Mouse (Mus musculus): ENCODE results near the gene Kalrn. TPM values are rescaled to one million over a fixed set of nuclear protein-coding genes. Genes with fewer than 3 reads are reported as not detected.

Gene Kalrn
- polyA plus RNA-seq, 1 experiment: 278 TPM

DNA sequence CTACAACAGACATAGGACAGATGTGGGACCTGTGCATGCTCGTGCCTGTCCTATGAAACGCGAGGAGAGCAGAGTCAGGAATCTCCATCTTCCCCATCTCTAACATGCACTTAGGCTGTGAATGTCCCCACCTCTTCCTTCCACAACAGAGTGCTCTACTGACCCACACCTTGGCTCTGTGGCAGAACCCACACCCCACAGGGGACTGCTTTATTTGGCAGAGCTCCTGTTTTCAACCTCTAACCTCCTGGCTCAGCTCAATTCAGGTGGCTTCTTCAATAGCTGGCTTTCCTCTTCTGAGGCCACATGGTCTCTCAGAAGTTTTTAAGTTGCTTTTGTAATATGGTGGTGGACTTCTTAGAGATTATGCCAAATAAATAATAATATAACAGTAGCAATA is 567.3 kb downstream of the Kalrn start:
- no peaks in the 10 kb centered on the region for H3K4me1 ChIP-seq (ENCODE audit: control insufficient read depth, insufficient read depth, low read length)
- H3K27ac ChIP-seq (ENCODE audit: insufficient read depth, low read length): no peak overlapping the region
- TF ChIP-seq CTCF (IDR thresholded peaks at IDR 0.05; ENCODE audit: extremely low read depth, insufficient read depth, low read length) (no peak), POLR2A (IDR thresholded peaks at IDR 0.05; ENCODE audit: extremely low read depth, insufficient read depth, low read length) (no peak)
- no peak overlapping the region for H3K4me3 ChIP-seq (ENCODE audit: insufficient read depth, low read length)

DNA sequence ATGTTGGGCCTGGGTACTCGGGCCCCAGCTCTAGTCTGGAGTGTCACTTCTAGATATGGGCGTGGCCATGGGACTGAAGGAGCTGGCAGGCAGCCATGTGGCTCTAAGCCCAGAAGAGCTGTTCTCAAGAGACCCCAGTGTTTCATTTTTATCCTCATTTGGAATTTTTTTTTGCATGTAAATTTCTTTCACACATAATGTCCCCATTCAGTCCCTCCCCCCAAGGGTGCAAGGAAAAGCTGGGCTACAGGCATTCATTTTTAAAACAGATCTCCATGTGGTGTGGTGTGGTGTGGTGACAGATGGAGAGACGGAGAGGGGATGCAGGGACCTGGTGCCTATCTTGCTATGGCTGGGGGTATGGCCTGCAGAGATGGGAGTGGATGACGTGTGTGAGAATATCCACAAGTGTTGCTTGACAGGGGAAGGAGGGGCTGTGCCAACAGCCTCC is 569.2 kb downstream of the Kalrn start:
- no peaks in the 10 kb centered on the region for H3K4me1 ChIP-seq (ENCODE audit: control insufficient read depth, insufficient read depth, low read length)
- no peak overlapping the region for H3K4me3 ChIP-seq (ENCODE audit: insufficient read depth, low read length)
- no peak for TF ChIP-seq CTCF (IDR thresholded peaks at IDR 0.05; ENCODE audit: extremely low read depth, insufficient read depth, low read length)
- no peak for TF ChIP-seq POLR2A (IDR thresholded peaks at IDR 0.05; ENCODE audit: extremely low read depth, insufficient read depth, low read length)
- no peak overlapping the region for H3K27ac ChIP-seq (ENCODE audit: insufficient read depth, low read length)

DNA sequence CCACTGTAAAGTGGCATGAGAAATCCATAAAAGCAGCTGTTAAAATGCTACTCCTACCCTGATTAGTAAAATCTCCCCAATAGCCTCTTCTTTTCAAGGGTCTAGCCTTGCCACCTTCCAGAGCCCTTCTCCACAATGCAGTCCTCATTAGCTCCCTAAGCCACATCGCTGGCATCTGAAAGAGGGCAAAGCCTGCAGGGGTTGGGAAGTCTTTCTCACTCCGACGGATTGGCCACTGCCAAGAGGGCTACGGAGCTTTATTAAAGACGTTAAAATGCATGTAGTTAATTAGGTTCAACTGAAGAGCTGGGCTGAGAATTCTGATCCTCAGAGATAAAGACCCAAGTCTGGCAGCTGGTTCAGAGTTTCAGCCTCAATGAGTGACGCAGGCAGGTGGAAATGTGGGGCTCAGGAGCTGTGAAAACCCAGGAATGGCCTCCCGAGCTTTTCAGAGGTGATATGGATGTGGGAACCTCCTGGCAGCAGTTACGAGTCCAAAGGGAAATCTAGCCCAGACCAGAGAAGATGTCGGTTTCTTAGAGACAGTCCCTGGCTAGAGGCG is 569.7 kb downstream of the Kalrn start:
- TF ChIP-seq CTCF (IDR thresholded peaks at IDR 0.05; ENCODE audit: extremely low read depth, insufficient read depth, low read length) (no peak), POLR2A (IDR thresholded peaks at IDR 0.05; ENCODE audit: extremely low read depth, insufficient read depth, low read length) (no peak)
- no peak overlapping the region for H3K27ac ChIP-seq (ENCODE audit: insufficient read depth, low read length)

DNA sequence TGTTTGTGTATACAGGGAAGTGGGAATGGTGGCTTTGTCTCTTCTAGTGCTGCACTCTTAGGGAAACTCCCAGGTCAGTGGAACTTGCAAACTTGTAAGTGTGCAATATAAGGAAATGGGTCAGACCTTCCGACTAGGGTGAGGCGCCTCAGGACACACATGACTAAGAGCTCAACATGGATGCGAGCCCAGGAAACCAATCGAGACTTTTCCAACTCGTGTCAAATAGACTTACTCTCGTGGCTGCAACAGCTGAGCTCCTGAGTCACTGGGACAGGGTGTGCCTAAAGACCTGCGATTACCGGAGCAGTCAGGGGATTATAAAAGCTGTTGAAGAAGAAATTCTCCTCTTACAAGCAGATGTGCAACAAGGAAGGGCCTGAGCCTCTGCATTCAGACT is 572.6 kb downstream of the Kalrn start:
- no peaks in the 10 kb centered on the region for H3K4me1 ChIP-seq (ENCODE audit: control insufficient read depth, insufficient read depth, low read length)
- no peak overlapping the region for H3K27ac ChIP-seq (ENCODE audit: insufficient read depth, low read length)
- no peak overlapping the region for H3K4me3 ChIP-seq (ENCODE audit: insufficient read depth, low read length)
- no peak for TF ChIP-seq POLR2A (IDR thresholded peaks at IDR 0.05; ENCODE audit: extremely low read depth, insufficient read depth, low read length)
- TF ChIP-seq CTCF (IDR thresholded peaks at IDR 0.05; ENCODE audit: extremely low read depth, insufficient read depth, low read length): no peak

More for the DNA sequence above, 569.7 kb downstream of the Kalrn start:
- H3K4me3 ChIP-seq (ENCODE audit: insufficient read depth, low read length): no peak overlapping the region
- no peaks in the 10 kb centered on the region for H3K4me1 ChIP-seq (ENCODE audit: control insufficient read depth, insufficient read depth, low read length)

DNA sequence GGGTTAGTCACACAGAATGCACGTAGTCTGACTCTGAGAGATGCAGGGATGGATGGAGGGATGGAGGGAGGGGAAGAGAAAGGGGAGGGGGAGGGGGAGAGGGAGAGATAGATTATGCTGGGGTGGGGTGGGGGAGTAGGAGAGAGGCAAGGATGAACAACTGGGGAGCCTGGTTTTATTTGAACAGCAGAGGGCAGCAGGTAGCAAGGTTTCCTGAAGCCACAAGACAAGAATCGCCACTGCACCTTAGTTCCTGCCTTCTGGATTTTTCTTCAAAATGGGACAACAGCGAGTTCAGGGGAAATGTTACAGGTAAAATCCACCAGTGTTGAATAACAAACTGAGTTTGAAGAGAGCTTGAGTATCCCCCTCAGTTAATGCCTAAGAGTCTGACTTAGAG is 573.9 kb downstream of the Kalrn start:
- no peaks in the 10 kb centered on the region for H3K4me1 ChIP-seq (ENCODE audit: control insufficient read depth, insufficient read depth, low read length)
- no peak overlapping the region for H3K27ac ChIP-seq (ENCODE audit: insufficient read depth, low read length)
- TF ChIP-seq CTCF (IDR thresholded peaks at IDR 0.05; ENCODE audit: extremely low read depth, insufficient read depth, low read length): peak; percentile 54
- TF ChIP-seq POLR2A (IDR thresholded peaks at IDR 0.05; ENCODE audit: extremely low read depth, insufficient read depth, low read length): no peak
- H3K4me3 ChIP-seq (ENCODE audit: insufficient read depth, low read length): no peak overlapping the region

DNA sequence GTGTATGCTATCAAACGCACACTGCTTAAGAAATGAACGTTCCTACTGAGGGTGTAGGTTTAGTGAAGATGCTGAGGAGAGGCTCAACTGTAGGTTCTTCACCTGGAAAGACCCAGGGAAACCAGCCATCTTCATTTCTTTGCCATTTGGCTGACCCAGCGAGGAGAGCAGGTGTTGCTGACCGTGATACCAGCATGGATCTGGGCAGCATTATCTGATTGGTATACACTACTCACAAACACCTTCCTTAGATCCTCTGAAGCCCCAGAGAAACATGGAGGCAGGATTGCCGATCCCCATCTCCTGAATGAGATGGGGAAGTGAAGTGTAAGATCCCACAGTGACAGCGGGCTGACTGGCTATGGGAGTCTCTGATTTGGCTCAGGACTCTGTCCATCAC is 575.3 kb downstream of the Kalrn start:
- Histone ChIP-seq H3K27ac (ENCODE audit: insufficient read depth, low read length) (no peak overlapping the region), H3K4me3 (ENCODE audit: insufficient read depth, low read length) (no peak overlapping the region), H3K4me1 (ENCODE audit: control insufficient read depth, insufficient read depth, low read length) (no peaks in the 10 kb centered on the region)
- TF ChIP-seq POLR2A (IDR thresholded peaks at IDR 0.05; ENCODE audit: extremely low read depth, insufficient read depth, low read length) (no peak), CTCF (IDR thresholded peaks at IDR 0.05; ENCODE audit: extremely low read depth, insufficient read depth, low read length) (no peak)

DNA sequence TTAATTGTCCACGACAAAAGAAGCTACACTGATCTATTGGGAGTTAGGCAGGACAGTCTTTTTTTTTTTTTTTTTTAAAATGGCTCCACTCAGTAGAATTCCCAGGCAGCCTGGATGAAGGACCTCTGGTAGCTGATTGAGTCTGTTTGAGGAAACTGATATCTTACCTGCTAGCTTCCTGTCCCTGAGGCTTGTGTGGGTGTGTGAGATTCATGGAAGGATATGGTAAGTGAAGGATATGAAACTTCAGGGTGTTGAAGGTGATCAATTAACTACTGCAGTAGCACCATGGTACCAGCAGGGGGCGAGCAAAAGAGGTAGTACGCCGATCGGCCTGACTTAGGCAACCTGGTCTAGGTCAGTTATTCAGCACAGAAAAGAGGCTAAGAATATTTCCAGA is 577.3 kb downstream of the Kalrn start:
- TF ChIP-seq CTCF (IDR thresholded peaks at IDR 0.05; ENCODE audit: extremely low read depth, insufficient read depth, low read length): peak; percentile 82
- TF ChIP-seq POLR2A (IDR thresholded peaks at IDR 0.05; ENCODE audit: extremely low read depth, insufficient read depth, low read length): no peak
- Histone ChIP-seq H3K4me1 (ENCODE audit: control insufficient read depth, insufficient read depth, low read length) (no peaks in the 10 kb centered on the region), H3K27ac (ENCODE audit: insufficient read depth, low read length) (no peak overlapping the region), H3K4me3 (ENCODE audit: insufficient read depth, low read length) (no peak overlapping the region)

DNA sequence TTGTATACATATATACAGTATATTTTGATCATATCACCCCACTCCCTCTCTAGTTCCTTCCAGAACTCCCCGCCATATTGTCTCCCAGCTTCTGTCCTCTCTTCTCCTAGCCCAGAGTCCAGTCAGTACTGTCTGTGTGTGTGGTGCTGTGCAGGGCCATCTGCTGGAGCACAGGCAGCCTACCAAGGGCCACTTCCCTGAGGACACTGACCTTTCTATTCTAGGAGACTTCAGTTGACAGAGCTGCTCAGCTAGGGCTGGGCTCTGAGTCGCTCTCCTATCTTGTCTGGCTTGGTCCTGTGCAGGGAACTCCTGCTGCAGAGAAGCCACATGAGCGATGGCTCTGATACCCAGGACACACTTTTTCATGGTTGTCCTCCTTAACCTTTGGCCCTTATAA is 577.8 kb downstream of the Kalrn start:
- no peak overlapping the region for H3K27ac ChIP-seq (ENCODE audit: insufficient read depth, low read length)
- H3K4me1 ChIP-seq (ENCODE audit: control insufficient read depth, insufficient read depth, low read length): no peaks in the 10 kb centered on the region
- TF ChIP-seq CTCF (IDR thresholded peaks at IDR 0.05; ENCODE audit: extremely low read depth, insufficient read depth, low read length): no peak
- TF ChIP-seq POLR2A (IDR thresholded peaks at IDR 0.05; ENCODE audit: extremely low read depth, insufficient read depth, low read length): no peak

DNA sequence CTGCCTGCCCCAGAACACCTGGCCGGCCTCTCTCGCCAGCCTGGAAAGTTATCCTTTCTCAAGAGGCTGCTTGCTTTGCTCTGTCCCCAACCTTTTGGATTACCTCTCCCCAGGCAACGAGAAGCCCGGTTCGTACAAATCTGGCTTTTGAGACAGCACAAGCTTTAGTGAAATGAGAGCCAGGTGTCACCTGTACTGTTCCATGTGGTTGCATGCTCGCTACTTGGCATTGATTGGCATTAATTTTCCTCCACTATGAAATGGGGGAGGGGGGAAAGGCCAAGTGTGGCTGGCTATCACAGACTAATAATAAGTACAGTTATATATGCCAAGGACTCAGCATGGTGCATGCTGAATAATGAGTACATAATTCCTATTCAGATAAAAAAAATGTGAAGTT is 579.0 kb downstream of the Kalrn start:
- no peak overlapping the region for H3K27ac ChIP-seq (ENCODE audit: insufficient read depth, low read length)
- no peak overlapping the region for H3K4me3 ChIP-seq (ENCODE audit: insufficient read depth, low read length)
- TF ChIP-seq CTCF (IDR thresholded peaks at IDR 0.05; ENCODE audit: extremely low read depth, insufficient read depth, low read length) (no peak), POLR2A (IDR thresholded peaks at IDR 0.05; ENCODE audit: extremely low read depth, insufficient read depth, low read length) (no peak)
- no peaks in the 10 kb centered on the region for H3K4me1 ChIP-seq (ENCODE audit: control insufficient read depth, insufficient read depth, low read length)

More for the DNA sequence above, 577.8 kb downstream of the Kalrn start:
- no peak overlapping the region for H3K4me3 ChIP-seq (ENCODE audit: insufficient read depth, low read length)

DNA sequence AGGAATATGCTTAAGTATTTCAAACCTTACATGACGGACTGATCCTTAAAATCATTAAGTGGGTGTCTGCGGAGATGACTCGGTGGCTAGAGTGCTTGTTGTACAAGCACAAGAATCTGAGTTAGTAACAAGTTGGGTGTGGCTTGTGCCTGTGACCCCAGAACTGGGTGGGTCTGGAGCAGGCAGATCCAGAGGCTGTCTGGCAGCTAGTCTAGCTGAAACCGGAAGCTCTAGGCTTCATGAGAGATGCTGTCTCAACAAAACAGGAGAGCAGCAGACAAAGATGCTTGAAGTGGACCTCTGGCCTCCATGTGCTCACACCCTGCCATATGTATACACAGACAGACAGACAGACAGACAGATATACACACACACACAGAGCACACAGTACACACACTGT is 582.6 kb downstream of the Kalrn start:
- no peak overlapping the region for H3K4me3 ChIP-seq (ENCODE audit: insufficient read depth, low read length)
- no peaks in the 10 kb centered on the region for H3K4me1 ChIP-seq (ENCODE audit: control insufficient read depth, insufficient read depth, low read length)
- no peak overlapping the region for H3K27ac ChIP-seq (ENCODE audit: insufficient read depth, low read length)
- TF ChIP-seq CTCF (IDR thresholded peaks at IDR 0.05; ENCODE audit: extremely low read depth, insufficient read depth, low read length) (no peak), POLR2A (IDR thresholded peaks at IDR 0.05; ENCODE audit: extremely low read depth, insufficient read depth, low read length) (no peak)
